Mouse (Mus musculus): ENCODE results near the gene Entpd3. TPM values are rescaled to one million over a fixed set of nuclear protein-coding genes. Genes with fewer than 3 reads are reported as not detected.

Gene Entpd3
- polyA plus RNA-seq (2014; fragmentation: Nextera tagmentation; extraction: Ambion mirVana) = 3.3 and 4.0 TPM in 2 replicates

GRCm38 (mm10) chr9:120539662-120540251 is at the start of gene Entpd3:
Gene Entpd3 (plus strand): TSS chr9:120539818.
- Histone ChIP-seq H3K4me3 (ENCODE audit: low read depth, low read length) (peak within 1 kb of the TSS; percentile 32), H3K27ac (ENCODE audit: low read depth) (no peak within 1 kb of the TSS), H3K4me1 (replicated peaks; ENCODE audit: control insufficient read depth, insufficient read depth, low read length) (peaks cover 4% of the 10 kb centered on the region; the same call in 1 of the 2 replicates), H3K4me2 (ENCODE audit: low read length) (peak within 1 kb of the TSS; percentile 65), H3K9ac (ENCODE audit: low read length) (peak within 1 kb of the TSS; percentile 39), H3K36me3 (ENCODE audit: control insufficient read depth, insufficient read depth, low read length) (no peaks in the 10 kb centered on the region), H3K9me3 (ENCODE audit: control insufficient read depth, low read length) (no peaks in the 10 kb centered on the region), H3K27me3 (replicated peaks; ENCODE audit: control insufficient read depth, insufficient read depth, low read length) (peaks cover 17% of the 10 kb centered on the region)
- peak; percentile 56; the same call in 1 of the 2 replicates for ATAC-seq (replicated peaks; ENCODE audit: low FRiP score, low TSS enrichment, low read depth)
- peak; percentile 70 for DNase-seq (ENCODE audit: low spot score)
- 1% methylated on average over 30 of the region's 31 CpGs for WGBS

- 85% methylated on average over 3 of the region's 3 CpGs for whole genome bisulfite sequencing
- DNase-seq (ENCODE audit: low spot score) (no peak), ATAC-seq (replicated peaks; ENCODE audit: low FRiP score, low TSS enrichment, low read depth) (no peak)
- H3K4me2 ChIP-seq (ENCODE audit: low read length) = peak overlapping the region; percentile 87
- no peak overlapping the region for H3K27ac ChIP-seq (ENCODE audit: low read depth)
- peaks cover 28% of the 10 kb centered on the region for H3K36me3 ChIP-seq (ENCODE audit: control insufficient read depth, insufficient read depth, low read length)
- H3K27me3 ChIP-seq (replicated peaks; ENCODE audit: control insufficient read depth, insufficient read depth, low read length) = no peaks in the 10 kb centered on the region
- no peaks in the 10 kb centered on the region for H3K9me3 ChIP-seq (ENCODE audit: control insufficient read depth, low read length)
- peak overlapping the region; percentile 93 for H3K4me3 ChIP-seq (ENCODE audit: low read depth, low read length)
- peaks cover 13% of the 10 kb centered on the region for H3K4me1 ChIP-seq (replicated peaks; ENCODE audit: control insufficient read depth, insufficient read depth, low read length)
- H3K9ac ChIP-seq (ENCODE audit: low read length) = no peak overlapping the region
These were observed 48.1 kb upstream of the Entpd3 start for GRCm38 (mm10) chr9:120491509-120491908.

GRCm38 (mm10) chr9:120492010-120492399 is 47.6 kb upstream of the Entpd3 start, which contains the start of gene Eif1b:
Gene Eif1b (plus strand): TSS chr9:120492232.
- Histone ChIP-seq H3K9ac (ENCODE audit: low read length) (peak within 1 kb of the TSS; percentile 98), H3K4me3 (ENCODE audit: low read depth, low read length) (peak within 1 kb of the TSS; percentile 93), H3K27me3 (replicated peaks; ENCODE audit: control insufficient read depth, insufficient read depth, low read length) (no peaks in the 10 kb centered on the region), H3K4me1 (replicated peaks; ENCODE audit: control insufficient read depth, insufficient read depth, low read length) (peaks cover 13% of the 10 kb centered on the region), H3K9me3 (ENCODE audit: control insufficient read depth, low read length) (no peaks in the 10 kb centered on the region), H3K4me2 (ENCODE audit: low read length) (peak within 1 kb of the TSS; percentile 87), H3K27ac (ENCODE audit: low read depth) (peak within 1 kb of the TSS; percentile 92), H3K36me3 (ENCODE audit: control insufficient read depth, insufficient read depth, low read length) (peaks cover 28% of the 10 kb centered on the region)
- DNase-seq (ENCODE audit: low spot score) = peak; percentile 90
- 2% methylated on average over 19 of the region's 19 CpGs for WGBS
- peak; percentile 30 for ATAC-seq (replicated peaks; ENCODE audit: low FRiP score, low TSS enrichment, low read depth)

GRCm38 (mm10) chr9:120492400-120493351 is 46.9 kb upstream of the Entpd3 start:
- peak overlapping the region; percentile 98 for H3K9ac ChIP-seq (ENCODE audit: low read length)
- H3K36me3 ChIP-seq (ENCODE audit: control insufficient read depth, insufficient read depth, low read length) = peaks cover 28% of the 10 kb centered on the region
- DNase-seq (ENCODE audit: low spot score) = peak; percentile 87
- peak overlapping the region; percentile 87 for H3K4me2 ChIP-seq (ENCODE audit: low read length)
- H3K4me1 ChIP-seq (replicated peaks; ENCODE audit: control insufficient read depth, insufficient read depth, low read length) = peaks cover 13% of the 10 kb centered on the region
- WGBS = under 1% methylated on average over 96 of the region's 97 CpGs
- H3K9me3 ChIP-seq (ENCODE audit: control insufficient read depth, low read length) = no peaks in the 10 kb centered on the region
- peak overlapping the region; percentile 92 for H3K27ac ChIP-seq (ENCODE audit: low read depth)
- no peaks in the 10 kb centered on the region for H3K27me3 ChIP-seq (replicated peaks; ENCODE audit: control insufficient read depth, insufficient read depth, low read length)
- peak; percentile 85 for ATAC-seq (replicated peaks; ENCODE audit: low FRiP score, low TSS enrichment, low read depth)
- peak overlapping the region; percentile 93 for H3K4me3 ChIP-seq (ENCODE audit: low read depth, low read length)

- Histone ChIP-seq H3K9me3 (ENCODE audit: control insufficient read depth, low read length) (no peaks in the 10 kb centered on the region), H3K4me3 (ENCODE audit: low read depth, low read length) (peak overlapping the region; percentile 93), H3K36me3 (ENCODE audit: control insufficient read depth, insufficient read depth, low read length) (peaks cover 28% of the 10 kb centered on the region), H3K27ac (ENCODE audit: low read depth) (no peak overlapping the region), H3K27me3 (replicated peaks; ENCODE audit: control insufficient read depth, insufficient read depth, low read length) (no peaks in the 10 kb centered on the region), H3K9ac (ENCODE audit: low read length) (peak overlapping the region; percentile 98), H3K4me2 (ENCODE audit: low read length) (peak overlapping the region; percentile 87), H3K4me1 (replicated peaks; ENCODE audit: control insufficient read depth, insufficient read depth, low read length) (peaks cover 13% of the 10 kb centered on the region)
- ATAC-seq (replicated peaks; ENCODE audit: low FRiP score, low TSS enrichment, low read depth) = no peak
- 75% methylated on average over 12 of the region's 12 CpGs for WGBS
- no peak for DNase-seq (ENCODE audit: low spot score)
These were observed 45.8 kb upstream of the Entpd3 start for GRCm38 (mm10) chr9:120493781-120494180.

GRCm38 (mm10) chr9:120496691-120497090 is 42.9 kb upstream of the Entpd3 start:
- Histone ChIP-seq H3K27me3 (replicated peaks; ENCODE audit: control insufficient read depth, insufficient read depth, low read length) (no peaks in the 10 kb centered on the region), H3K9ac (ENCODE audit: low read length) (no peak overlapping the region), H3K4me3 (ENCODE audit: low read depth, low read length) (no peak overlapping the region), H3K36me3 (ENCODE audit: control insufficient read depth, insufficient read depth, low read length) (peaks cover 28% of the 10 kb centered on the region), H3K4me2 (ENCODE audit: low read length) (no peak overlapping the region), H3K9me3 (ENCODE audit: control insufficient read depth, low read length) (no peaks in the 10 kb centered on the region), H3K4me1 (replicated peaks; ENCODE audit: control insufficient read depth, insufficient read depth, low read length) (peaks cover 12% of the 10 kb centered on the region), H3K27ac (ENCODE audit: low read depth) (no peak overlapping the region)
- ATAC-seq (replicated peaks; ENCODE audit: low FRiP score, low TSS enrichment, low read depth) (peak; percentile 26; the same call in 1 of the 2 replicates), DNase-seq (ENCODE audit: low spot score) (peak; percentile 84)
- WGBS = 8% methylated on average over 3 of the region's 3 CpGs

GRCm38 (mm10) chr9:120497983-120498382 is 41.6 kb upstream of the Entpd3 start:
- DNase-seq (ENCODE audit: low spot score) (no peak), ATAC-seq (replicated peaks; ENCODE audit: low FRiP score, low TSS enrichment, low read depth) (no peak)
- 85% methylated on average over 5 of the region's 5 CpGs for WGBS
- Histone ChIP-seq H3K27ac (ENCODE audit: low read depth) (no peak overlapping the region), H3K4me2 (ENCODE audit: low read length) (no peak overlapping the region), H3K4me3 (ENCODE audit: low read depth, low read length) (no peak overlapping the region), H3K4me1 (replicated peaks; ENCODE audit: control insufficient read depth, insufficient read depth, low read length) (peaks cover 10% of the 10 kb centered on the region), H3K27me3 (replicated peaks; ENCODE audit: control insufficient read depth, insufficient read depth, low read length) (no peaks in the 10 kb centered on the region), H3K9me3 (ENCODE audit: control insufficient read depth, low read length) (no peaks in the 10 kb centered on the region), H3K9ac (ENCODE audit: low read length) (no peak overlapping the region), H3K36me3 (ENCODE audit: control insufficient read depth, insufficient read depth, low read length) (peaks cover 28% of the 10 kb centered on the region)

GRCm38 (mm10) chr9:120501191-120501902 is 38.3 kb upstream of the Entpd3 start:
- Histone ChIP-seq H3K9ac (ENCODE audit: low read length) (no peak overlapping the region), H3K27ac (ENCODE audit: low read depth) (no peak overlapping the region), H3K4me3 (ENCODE audit: low read depth, low read length) (no peak overlapping the region), H3K36me3 (ENCODE audit: control insufficient read depth, insufficient read depth, low read length) (peaks cover 2% of the 10 kb centered on the region), H3K4me2 (ENCODE audit: low read length) (no peak overlapping the region), H3K9me3 (ENCODE audit: control insufficient read depth, low read length) (peaks cover under 1% of the 10 kb centered on the region; the same call in 1 of the 2 replicates), H3K27me3 (replicated peaks; ENCODE audit: control insufficient read depth, insufficient read depth, low read length) (no peaks in the 10 kb centered on the region), H3K4me1 (replicated peaks; ENCODE audit: control insufficient read depth, insufficient read depth, low read length) (no peaks in the 10 kb centered on the region)
- WGBS = 35% methylated on average over 10 of the region's 10 CpGs
- DNase-seq (ENCODE audit: low spot score) (no peak), ATAC-seq (replicated peaks; ENCODE audit: low FRiP score, low TSS enrichment, low read depth) (no peak)

Measured in intestine, embryonic 14.5 days (tissue).